Mouse (Mus musculus) adipocyte (in vitro differentiated cells): ENCODE data around the gene Btrc.
"Not testable (repeated sequence)": the region's sequence is repeated elsewhere in the genome, so short reads cannot be mapped to it uniquely, and the experiment has no call there.

ENCODE experiments used
- DNase-seq: peaks from one replicate; pipeline ENCODE4 v3.0.0-alpha.2; 2016; ENCODE audit warnings: low spot score

The Btrc gene

DNA sequence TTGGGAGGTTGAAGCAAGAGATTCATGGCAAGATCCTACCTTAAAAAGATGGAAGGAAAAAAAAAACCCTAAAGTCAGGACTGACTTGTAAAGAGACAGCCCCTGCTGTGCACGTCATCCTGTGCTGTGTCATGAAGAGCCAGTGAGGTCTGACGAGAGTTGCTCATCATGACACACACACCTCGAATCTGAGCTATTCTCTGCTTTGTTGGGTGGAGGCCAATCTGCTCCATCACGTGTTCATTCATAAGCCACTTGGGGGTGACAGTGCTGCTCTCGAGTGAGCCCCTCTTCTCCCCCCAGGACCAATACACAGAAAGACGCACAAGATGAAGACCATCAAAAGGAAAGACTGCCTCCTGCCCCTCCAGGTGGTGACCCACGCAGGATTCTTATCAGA is 170.1 kb downstream of the Btrc start:
- no peak for DNase-seq

- DNase-seq: no peak
Measured at GRCm38 (mm10) chr19:45535214-45535735, 171.7 kb downstream of the Btrc start.

- DNase-seq: no peak
Measured at GRCm38 (mm10) chr19:45535929-45536328, 172.4 kb downstream of the Btrc start.

- peak; percentile 54 for DNase-seq
Measured at GRCm38 (mm10) chr19:45537505-45537904, 174.0 kb downstream of the Btrc start.

GRCm38 (mm10) chr19:45540657-45541408 is 177.3 kb downstream of the Btrc start:
- peak; percentile 42 for DNase-seq

- DNase-seq: no peak
Measured at GRCm38 (mm10) chr19:45541409-45542041, 178.0 kb downstream of the Btrc start.

DNA sequence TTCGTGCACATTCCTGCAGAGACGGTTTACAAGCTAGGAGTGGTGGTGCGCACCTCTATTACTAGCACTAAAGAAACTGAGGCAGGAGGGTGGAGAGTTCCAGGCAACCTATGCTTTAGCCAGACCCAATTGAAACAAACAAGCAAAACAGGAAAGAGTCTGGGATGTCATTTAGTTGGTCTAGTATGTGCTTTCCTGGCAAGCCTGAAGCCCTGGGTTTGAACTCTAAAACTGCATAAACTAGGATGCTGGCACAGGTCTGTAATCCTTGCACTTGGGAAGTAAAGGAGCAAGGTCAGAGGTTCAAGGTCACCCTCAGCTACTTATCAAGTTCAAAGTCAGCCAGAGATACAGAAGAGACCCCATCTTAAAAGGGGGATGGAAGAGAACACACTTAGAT is 178.5 kb downstream of the Btrc start:
- no peak for DNase-seq

GRCm38 (mm10) chr19:45544152-45544924 is 180.8 kb downstream of the Btrc start:
- no peak for DNase-seq

GRCm38 (mm10) chr19:45544925-45545321 is 181.4 kb downstream of the Btrc start:
- peak; percentile 74 for DNase-seq

- DNase-seq: not testable (repeated sequence)
Measured at GRCm38 (mm10) chr19:45548196-45548595, 184.7 kb downstream of the Btrc start.

DNA sequence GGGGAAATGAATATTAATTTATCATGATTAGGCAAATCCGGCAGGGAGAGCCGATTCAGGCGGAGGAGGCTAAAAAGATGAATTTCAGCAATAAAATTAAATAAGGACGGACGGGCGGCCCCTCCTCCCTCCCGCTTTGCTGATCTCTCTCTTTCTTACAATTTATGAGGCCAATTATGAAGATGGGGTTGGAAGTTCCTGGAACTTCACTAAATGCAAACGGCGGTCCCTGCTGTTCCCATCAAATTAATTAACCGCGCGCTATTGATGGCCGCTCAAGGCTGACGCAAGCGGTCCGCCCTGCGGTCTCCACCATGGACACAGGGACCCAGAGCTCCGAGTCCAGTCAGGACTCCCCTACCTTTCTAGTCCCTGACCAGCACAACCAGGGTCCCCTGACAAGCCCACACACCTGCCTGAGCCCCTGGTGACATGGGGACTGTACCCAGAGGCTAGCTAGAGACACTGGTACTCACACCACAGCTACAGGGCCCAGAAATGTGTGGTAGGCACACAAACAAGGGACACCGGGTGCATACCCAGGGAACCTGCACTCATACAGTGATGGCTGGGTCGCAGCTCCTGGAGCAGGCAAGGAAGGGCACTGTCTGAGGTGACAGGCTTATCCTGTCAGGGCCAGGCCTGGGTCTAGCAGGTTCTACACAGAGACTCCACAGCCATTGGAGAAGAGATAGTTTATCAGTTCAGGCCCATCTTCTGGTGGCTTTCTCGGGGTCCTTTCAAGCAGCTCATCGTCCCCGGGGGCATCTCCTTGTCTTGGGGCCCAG is 185.8 kb downstream of the Btrc start:
- no peak for DNase-seq

- DNase-seq: peak; percentile 57
Measured at GRCm38 (mm10) chr19:45549948-45550347, 186.4 kb downstream of the Btrc start.

GRCm38 (mm10) chr19:45552187-45552586 is 188.7 kb downstream of the Btrc start:
- no peak for DNase-seq

GRCm38 (mm10) chr19:45554136-45554535 is 190.6 kb downstream of the Btrc start:
- no peak for DNase-seq

DNA sequence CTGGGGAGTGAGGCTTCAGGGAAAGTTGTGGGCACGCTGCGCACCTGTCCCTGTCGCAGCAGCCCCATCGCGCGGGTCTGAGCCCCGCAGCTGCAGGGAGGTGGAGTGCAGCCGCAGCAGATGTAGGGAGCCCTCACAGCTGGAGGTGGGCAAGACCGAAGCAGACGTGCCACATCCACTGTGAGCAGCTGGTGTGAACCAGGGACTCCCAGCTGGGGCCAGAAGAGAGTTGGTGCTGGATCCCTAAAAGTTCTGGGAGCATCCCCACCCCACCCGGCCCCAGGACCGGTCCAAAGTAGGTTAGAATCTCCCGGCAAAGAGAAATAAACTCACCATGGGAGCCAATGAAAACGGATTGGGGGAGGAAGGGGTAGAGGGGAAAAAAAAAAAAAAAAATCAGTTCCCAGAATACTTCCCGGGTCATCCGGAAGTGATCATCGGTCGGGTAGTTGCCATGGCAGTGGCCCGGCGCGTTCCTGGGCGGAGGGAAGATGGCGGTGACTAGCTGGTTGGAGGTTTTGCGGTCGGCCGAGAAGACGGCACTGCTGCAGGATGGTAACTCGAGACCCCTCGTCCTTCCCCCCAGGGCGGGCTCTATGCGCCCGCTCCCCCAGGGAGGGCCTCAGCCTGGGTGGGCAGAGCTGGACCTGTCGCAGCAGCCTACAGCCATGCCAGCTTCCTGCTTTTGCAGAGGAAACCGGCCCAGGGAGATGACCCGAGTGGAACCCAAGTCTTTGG is 196.8 kb downstream of the Btrc start, which contains the start of the genes Poll and Gm17018:
Poll (minus strand) TSS at position 379 of the 738 bp plus-strand sequence.
Gm17018 (plus strand) TSS at position 463 of the 738 bp plus-strand sequence.
- peak; percentile 89 for DNase-seq

DNA sequence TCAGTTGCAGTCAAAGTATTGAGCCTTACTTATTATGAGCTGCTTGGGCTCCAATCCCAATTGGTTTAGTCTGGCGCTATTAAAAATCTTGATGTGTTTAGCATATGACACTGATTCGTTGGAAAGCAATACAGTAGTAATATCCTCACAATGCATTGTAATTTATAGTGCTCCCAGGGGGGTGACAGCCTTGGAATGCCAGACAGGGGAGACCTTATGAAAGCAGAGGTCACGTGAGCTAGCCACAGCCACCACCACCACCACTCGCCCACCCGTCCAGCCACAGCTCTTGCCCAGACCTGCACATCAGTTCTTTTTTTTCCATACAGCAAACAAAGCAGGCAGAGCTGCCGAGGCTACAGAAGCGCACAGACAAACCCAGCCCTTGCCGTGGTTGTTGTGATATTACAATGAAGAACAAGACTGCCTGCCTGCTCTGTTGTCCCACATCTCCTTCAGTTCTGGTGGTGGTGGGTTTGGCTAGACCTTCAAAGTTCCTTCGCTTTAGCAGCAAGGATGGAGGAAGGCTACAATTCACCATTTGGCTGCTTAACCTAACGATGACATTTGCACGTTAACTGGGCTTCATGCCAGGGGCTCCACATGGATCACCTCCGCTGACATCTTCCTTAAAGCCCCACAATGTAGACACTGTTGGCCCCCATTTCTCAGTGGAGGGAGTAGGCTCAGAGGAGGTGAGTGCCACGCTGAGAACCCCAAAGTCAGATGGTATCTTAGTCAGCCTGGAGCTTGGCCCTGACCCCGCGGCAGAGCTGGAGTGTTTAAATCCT is 202.6 kb downstream of the Btrc start:
- no peak for DNase-seq

- DNase-seq: no peak
Measured at GRCm38 (mm10) chr19:45567367-45567766, 203.8 kb downstream of the Btrc start.

- DNase-seq: no peak
Measured at GRCm38 (mm10) chr19:45573033-45573432, 209.5 kb downstream of the Btrc start.

DNA sequence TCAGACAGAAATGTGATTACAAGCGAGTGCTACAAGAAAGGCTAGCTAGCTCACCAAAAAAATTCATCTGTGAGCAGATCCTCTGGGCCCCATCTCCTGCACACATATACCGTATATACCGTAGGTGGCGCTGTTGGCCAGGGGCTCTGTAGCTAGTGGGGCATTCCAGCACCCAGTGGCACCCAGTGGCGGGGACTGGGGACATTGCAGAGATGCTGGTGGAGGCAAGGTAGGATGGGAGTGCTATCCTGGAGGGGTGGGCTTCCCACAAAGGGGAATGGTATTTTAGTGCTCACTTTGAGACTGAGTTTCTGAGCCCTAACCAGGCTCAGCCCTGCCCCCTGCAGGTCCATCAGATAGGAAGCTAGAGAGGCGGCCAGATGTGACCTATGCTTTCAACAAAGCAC is 210.3 kb downstream of the Btrc start:
- DNase-seq: peak; percentile 82

DNA sequence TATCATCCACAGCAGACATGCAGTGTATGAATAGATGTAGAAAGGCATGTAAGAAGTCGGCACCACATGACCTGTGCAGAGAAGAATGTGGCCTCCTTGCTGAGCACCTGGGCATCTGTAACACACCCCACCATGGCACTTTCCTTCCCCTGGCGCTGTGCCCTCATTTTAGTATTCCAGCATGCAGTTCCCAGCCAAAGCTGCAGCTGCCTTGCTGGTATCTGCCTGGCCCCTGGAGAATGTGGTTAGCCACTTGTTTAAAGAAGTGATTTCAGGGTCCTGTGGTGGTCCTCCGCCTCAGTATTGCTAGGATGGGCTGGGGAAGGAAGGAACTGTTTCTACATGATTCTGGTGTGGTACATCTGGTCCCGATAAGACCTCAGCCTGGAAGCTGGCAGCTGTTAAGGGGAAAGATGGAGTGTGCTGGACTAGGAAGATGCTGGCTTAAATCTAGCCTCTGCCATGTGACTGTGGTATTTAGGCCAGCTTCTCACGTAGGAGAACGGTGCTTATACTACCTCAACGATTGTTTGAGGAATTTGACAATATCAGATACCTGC is 210.9 kb downstream of the Btrc start:
- DNase-seq: no peak
